Mouse (Mus musculus) lung, adult 2 months (tissue): ENCODE measurements around the gene Pde6d. TPM values are rescaled to one million over a fixed set of nuclear protein-coding genes. Genes with fewer than 3 reads are reported as not detected.

Experiments used
- DNase-seq: peaks from one replicate; pipeline ENCODE4 v3.0.0; 2022
- H3K4me1 ChIP-seq: fragments of 200-500 bp; 2 replicates; pipeline ENCODE4 v1.6.1; 2011; ENCODE audit warnings: low read length; ENCODE audit not compliant: control insufficient read depth, insufficient read depth
- H3K4me3 ChIP-seq: fragments of 200-500 bp; replicated peaks from 2 replicates; pipeline ENCODE3; 2011; ENCODE audit warnings: low read depth, mild to moderate bottlenecking, control low read depth, low read length; ENCODE audit errors: extremely low read depth
- CTCF ChIP-seq: fragments of 200-500 bp; IDR thresholded peaks from 2 replicates; pipeline ENCODE4 v1.5.1; 2011; ENCODE audit warnings: mild to moderate bottlenecking, low read length, control low read depth; ENCODE audit not compliant: insufficient read depth
- POLR2A ChIP-seq: fragments of 200-500 bp; IDR thresholded peaks from 2 replicates; pipeline ENCODE4 v1.6.1; 2011; ENCODE audit warnings: low read depth, mild to moderate bottlenecking, control low read depth, low read length, borderline replicate concordance; ENCODE audit errors: extremely low read depth
- WGBS: fragments of 180-500 bp; shearing (Covaris S2); methylation state at CpG from one replicate; pipeline ENCODE4 v1.1.7; 2018; 5-methylcytosine and 5-hydroxymethylcytosine counted together
- polyA plus RNA-seq: library from polyadenylated mRNA; depleted of rRNA; stranded (reverse); fragments of >200 nt; gene quantifications from 2 replicates; pipeline ENCODE4 v1.2.3, GENCODE M21; 2012

Gene Pde6d
- polyA plus RNA-seq, 1 experiment, result 20.8 TPM

- DNase-seq, result no peak
- no peak overlapping the region for H3K4me3 ChIP-seq
- no peaks in the 10 kb centered on the region for H3K4me1 ChIP-seq
- WGBS, result 79% methylated on average over 4 of the region's 4 CpGs
- TF ChIP-seq CTCF (no peak), POLR2A (no peak)
These were observed 10.5 kb downstream of the Pde6d start for GRCm38 (mm10) chr1:86571941-86572340.

GRCm38 (mm10) chr1:86571381-86571780 lies 11.0 kb downstream of the Pde6d start:
- H3K4me1 ChIP-seq, result no peaks in the 10 kb centered on the region
- no peak for DNase-seq
- H3K4me3 ChIP-seq, result no peak overlapping the region
- 77% methylated on average over 2 of the region's 2 CpGs for WGBS
- TF ChIP-seq CTCF (no peak), POLR2A (no peak)

- TF ChIP-seq POLR2A, result no peak
- TF ChIP-seq CTCF, result no peak
- WGBS, result 94% methylated on average over 2 of the region's 2 CpGs
- Histone ChIP-seq H3K4me3 (no peak overlapping the region), H3K4me1 (no peaks in the 10 kb centered on the region)
- no peak for DNase-seq
These were observed 13.1 kb downstream of the Pde6d start for GRCm38 (mm10) chr1:86569292-86569860.

- 64% methylated on average over 2 of the region's 2 CpGs for WGBS
- no peak overlapping the region for H3K4me3 ChIP-seq
These were observed 14.0 kb downstream of the Pde6d start for GRCm38 (mm10) chr1:86568409-86568808.

GRCm38 (mm10) chr1:86562663-86563062 lies 19.8 kb downstream of the Pde6d start:
- 84% methylated on average over 2 of the region's 2 CpGs for WGBS
- H3K4me1 ChIP-seq, result no peaks in the 10 kb centered on the region
- TF ChIP-seq POLR2A, result no peak
- TF ChIP-seq CTCF, result no peak
- DNase-seq, result no peak
- H3K4me3 ChIP-seq, result no peak overlapping the region

More at GRCm38 (mm10) chr1:86568409-86568808, 14.0 kb downstream of the Pde6d start:
- no peak for TF ChIP-seq CTCF
- no peak for TF ChIP-seq POLR2A
- no peak for DNase-seq
- no peaks in the 10 kb centered on the region for H3K4me1 ChIP-seq

DNA sequence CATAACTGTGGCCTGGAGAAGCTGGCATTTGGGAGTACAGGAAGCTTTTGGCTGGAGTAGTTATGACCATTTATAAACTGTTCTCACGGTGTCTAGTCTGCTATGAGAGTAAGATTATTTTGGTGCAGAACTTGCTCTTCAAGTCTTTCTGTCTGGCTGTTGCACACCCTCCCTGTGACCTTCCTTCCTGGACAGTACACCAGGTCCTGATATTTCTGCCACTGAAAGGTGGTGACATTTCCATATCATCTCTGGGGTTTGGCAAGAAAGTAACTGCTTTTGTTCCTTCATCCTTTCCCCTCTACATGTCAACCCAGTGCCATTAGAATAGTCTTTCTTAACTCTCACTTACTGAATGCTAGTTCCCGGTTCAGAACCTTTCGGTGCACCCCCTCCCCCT lies 23.2 kb downstream of the Pde6d start:
- DNase-seq, result no peak
- 85% methylated on average over 3 of the region's 3 CpGs for WGBS
- Histone ChIP-seq H3K4me1 (no peaks in the 10 kb centered on the region), H3K4me3 (no peak overlapping the region)
- TF ChIP-seq POLR2A, result no peak
- no peak for TF ChIP-seq CTCF

DNA sequence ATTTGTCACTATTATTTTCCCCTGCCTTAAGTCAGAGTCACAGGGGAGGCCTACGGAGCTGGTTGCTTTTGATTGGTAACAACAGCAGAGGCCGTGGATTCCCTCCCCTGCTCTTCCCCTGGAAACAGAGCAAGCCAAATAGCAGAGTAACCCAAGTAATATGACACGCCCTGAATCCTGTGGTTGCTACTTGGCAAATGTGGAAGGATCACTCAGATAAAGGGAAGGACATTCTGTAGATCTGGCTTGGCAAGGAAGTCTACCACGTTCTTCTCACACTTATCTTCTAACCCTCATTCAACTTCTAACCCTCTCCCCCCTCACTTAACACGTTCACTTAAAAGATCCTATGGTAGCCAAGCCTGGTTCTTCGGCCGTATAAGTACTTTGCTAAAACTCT lies 24.6 kb downstream of the Pde6d start:
- Histone ChIP-seq H3K4me1 (no peaks in the 10 kb centered on the region), H3K4me3 (no peak overlapping the region)
- no peak for TF ChIP-seq POLR2A
- TF ChIP-seq CTCF, result no peak
- WGBS, result 54% methylated on average over 7 of the region's 7 CpGs
- DNase-seq, result no peak

GRCm38 (mm10) chr1:86555665-86556064 lies 26.8 kb downstream of the Pde6d start:
- TF ChIP-seq POLR2A (no peak), CTCF (no peak)
- no peak for DNase-seq
- no peak overlapping the region for H3K4me3 ChIP-seq
- 90% methylated on average over 3 of the region's 3 CpGs for WGBS
- no peaks in the 10 kb centered on the region for H3K4me1 ChIP-seq

DNA sequence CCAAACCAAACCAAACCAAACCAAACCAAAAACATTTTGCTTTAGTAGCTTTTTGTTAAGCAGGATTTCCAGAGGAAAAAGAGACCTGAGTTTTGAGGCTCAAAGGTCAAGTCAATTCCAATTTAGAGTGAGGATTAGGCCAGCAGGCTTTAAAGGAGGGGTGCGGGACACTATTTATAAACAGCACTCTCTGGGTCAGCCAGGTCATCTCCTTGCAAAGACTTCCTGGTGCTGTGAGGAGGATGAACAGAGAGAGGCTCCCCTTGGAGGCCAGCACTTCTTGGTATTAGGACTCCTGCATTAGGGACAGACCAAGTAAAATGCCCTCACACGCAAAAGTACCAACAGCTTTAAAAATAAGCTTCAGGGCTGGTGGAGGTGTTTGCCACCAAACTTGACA lies 30.6 kb downstream of the Pde6d start:
- H3K4me3 ChIP-seq, result no peak overlapping the region
- TF ChIP-seq CTCF, result no peak
- no peak for TF ChIP-seq POLR2A
- H3K4me1 ChIP-seq, result no peaks in the 10 kb centered on the region
- 60% methylated on average over 2 of the region's 2 CpGs for WGBS
- no peak for DNase-seq

- 80% methylated on average over 4 of the region's 4 CpGs for WGBS
- H3K4me1 ChIP-seq, result no peaks in the 10 kb centered on the region
- TF ChIP-seq POLR2A (no peak), CTCF (no peak)
- DNase-seq, result no peak
- no peak overlapping the region for H3K4me3 ChIP-seq
These were observed 31.1 kb downstream of the Pde6d start for GRCm38 (mm10) chr1:86551299-86551698.
